Mouse (Mus musculus): ENCODE measurements around the gene Olfr344.

Gene Olfr344

GRCm38 (mm10) chr2:36566362-36566761 is at the start of gene Olfr344:
TSS of gene Olfr344 (plus strand) at chr2:36566662.
- no peak for DNase-seq (ENCODE audit: low spot score)

DNA sequence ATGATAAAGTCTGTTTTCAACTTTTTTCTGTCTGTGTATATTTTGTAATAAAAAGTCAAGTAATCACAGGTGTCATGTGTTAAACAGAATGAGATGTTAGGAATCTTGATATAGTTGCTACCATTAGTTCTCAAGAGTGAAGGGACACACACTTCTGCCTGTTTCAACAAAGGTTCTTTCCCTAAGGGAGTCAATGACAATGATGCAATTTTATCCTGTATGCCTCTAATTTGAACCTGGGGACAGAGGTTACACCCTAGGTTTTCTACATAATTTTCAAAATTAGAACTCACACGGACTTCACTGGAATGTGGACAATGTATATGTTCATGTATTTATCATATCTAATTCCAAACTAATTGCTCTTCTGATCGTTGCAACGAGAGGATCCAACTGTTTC is 41.8 kb upstream of the Olfr344 start, which contains the start of gene Olfr342:
TSS of gene Olfr342 (plus strand) at position 301 of the 400 bp plus-strand sequence.
- DNase-seq (ENCODE audit: low spot score): no peak

DNA sequence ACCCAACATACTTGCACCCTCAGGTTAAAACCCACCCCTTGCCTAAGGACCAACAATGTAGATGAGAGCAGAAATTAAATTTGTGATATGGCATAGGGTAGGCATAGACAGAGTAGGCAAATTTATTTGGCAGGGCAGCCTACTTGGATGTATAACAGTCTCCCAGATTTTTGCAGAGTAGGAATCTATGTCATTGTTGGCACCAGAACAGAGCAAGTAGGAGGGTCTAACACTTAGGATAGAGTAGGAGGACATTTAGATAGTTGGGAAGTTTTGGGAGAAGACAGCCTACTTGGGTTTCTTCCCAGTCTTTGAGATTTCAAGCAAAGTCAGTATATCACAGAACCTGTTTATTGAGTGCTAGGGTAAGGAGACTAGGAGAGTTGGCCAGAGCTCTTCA is 1.3 kb upstream of the Olfr344 start:
- DNase-seq (ENCODE audit: low spot score): no peak

DNA sequence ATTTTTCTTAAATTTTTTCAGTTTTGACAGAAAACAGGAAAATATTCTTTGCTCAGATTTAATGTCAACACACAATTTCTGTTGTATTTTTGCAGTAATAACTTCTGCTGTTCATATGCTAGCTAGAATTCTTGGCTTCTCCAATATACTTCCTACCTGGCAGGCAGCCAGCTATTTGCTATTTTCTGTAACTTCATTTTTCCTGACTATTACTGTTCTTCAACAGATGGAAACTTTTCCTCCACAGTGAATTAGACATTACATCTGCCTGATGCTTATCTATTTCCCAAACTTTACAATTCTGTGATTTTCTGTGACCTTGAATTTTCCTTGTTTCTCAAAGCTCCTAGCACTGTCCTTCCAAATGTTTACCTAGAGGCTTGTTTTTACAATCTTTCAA is 560 bp downstream of the Olfr344 start:
- no peak for DNase-seq (ENCODE audit: low spot score)

DNA sequence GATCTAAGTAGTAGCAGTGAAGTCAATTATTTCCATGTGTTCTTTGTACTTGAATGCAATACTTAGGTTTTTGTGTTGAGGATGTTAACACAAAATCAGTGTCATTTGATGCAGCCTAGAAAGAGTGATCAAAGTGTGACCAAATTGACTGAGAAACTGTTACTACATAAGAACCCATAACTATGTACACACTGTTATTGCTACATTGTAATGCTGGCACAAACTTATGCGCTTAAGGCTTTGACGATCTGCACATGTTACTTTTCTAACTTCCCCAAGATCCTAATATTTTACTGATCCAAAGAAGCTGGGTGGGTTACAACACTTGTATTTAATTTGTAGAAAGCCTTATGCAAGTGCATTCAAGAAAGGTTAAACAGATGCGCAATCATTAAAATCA is 1.4 kb downstream of the Olfr344 start:
- no peak for DNase-seq (ENCODE audit: low spot score)
